Mouse (Mus musculus) megakaryocyte, embryonic 14.5 days (primary cell): Measurements from ENCODE around the gene Arhgap28.

Source experiments
- FLI1 ChIP-seq: IDR thresholded peaks from 2 replicates; pipeline ENCODE4 v1.6.1; 2012; ENCODE audit warnings: low read length, inconsistent platforms, mixed read lengths
- GATA1 ChIP-seq: IDR thresholded peaks from 3 replicates; pipeline ENCODE4 v1.6.1; 2012; ENCODE audit warnings: mixed read lengths, low read length, inconsistent platforms, borderline replicate concordance

DNA sequence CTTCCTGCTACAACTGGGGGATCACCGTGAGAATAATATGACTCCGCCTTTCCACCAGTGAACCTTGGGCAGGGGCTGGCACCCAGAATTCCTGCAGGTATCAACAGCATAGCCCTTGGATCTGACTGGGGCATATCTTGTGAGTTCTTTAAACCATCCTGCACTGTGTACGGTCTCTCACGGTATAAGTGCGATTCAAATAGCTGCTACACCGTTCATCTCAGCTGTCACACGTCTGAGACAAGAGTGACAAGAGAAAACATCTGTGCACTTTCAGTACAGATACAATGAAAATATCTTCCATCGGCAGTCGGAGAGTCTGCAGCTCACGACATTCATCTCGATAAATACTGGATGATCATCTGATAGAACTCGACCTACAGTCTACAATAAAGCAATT is 126.3 kb downstream of the Arhgap28 start:
- TF ChIP-seq FLI1: no peak
- no peak for TF ChIP-seq GATA1
